Mouse (Mus musculus): ENCODE data around the gene Crtc3.

GRCm38 (mm10) chr7:80672323-80672722 is 16.4 kb downstream of the Crtc3 start:
- TF ChIP-seq CTCF (IDR thresholded peaks at IDR 0.05; ENCODE audit: insufficient read depth, low read length): no peak
- no peak for TF ChIP-seq POLR2A (IDR thresholded peaks at IDR 0.05; ENCODE audit: borderline replicate concordance, extremely low read depth, low read depth, low read length)

All from lung, adult 2 months (tissue).